Mouse (Mus musculus) inflammation-experienced regulatory T-cells, adult 6 months (primary cell): ENCODE data around the gene Defa31. TPM values are rescaled to one million over a fixed set of nuclear protein-coding genes. Genes with fewer than 3 reads are reported as not detected.
"Not testable (repeated sequence)": the region's sequence is repeated elsewhere in the genome, so short reads cannot be mapped to it uniquely, and the experiment has no call there.

Source experiments
- ATAC-seq: one replicate; pipeline ENCODE4 v1.8.0; 2017
- polyA plus RNA-seq, 3 experiments: library from polyadenylated mRNA; unstranded; fragments of 100-300 nt; shearing (Covaris generic); gene quantifications; one replicate each; pipeline ENCODE4 v1.2.1; 2017

Defa31 gene
- not detected for polyA plus RNA-seq

GRCm38 (mm10) chr8:21191314-21191713 lies at the start of gene Defa31:
Defa31 (plus strand) TSS chr8:21191614.
- not testable (repeated sequence) for ATAC-seq

- not testable (repeated sequence) for ATAC-seq
Observed at GRCm38 (mm10) chr8:21161977-21162376, 29.4 kb upstream of the Defa31 start, which contains the start of gene Defa22. Defa22 (plus strand) TSS chr8:21162277.

GRCm38 (mm10) chr8:21201261-21201660 lies 9.8 kb downstream of the Defa31 start, which contains the start of gene Gm15293:
Gm15293 (plus strand) TSS chr8:21201561.
- not testable (repeated sequence) for ATAC-seq

Other genes with a start within 250 kb of the Defa31 start
- not detected for gene AY761185, start 246.9 kb upstream of the Defa31 start, polyA plus RNA-seq
- not detected for gene Defa21, start 166.1 kb upstream of the Defa31 start, polyA plus RNA-seq
- not detected for gene Defa23, start 136.6 kb upstream of the Defa31 start, polyA plus RNA-seq
- not detected for gene Defa35, start 126.6 kb upstream of the Defa31 start, polyA plus RNA-seq
- not detected for gene Defa25, start 107.2 kb upstream of the Defa31 start, polyA plus RNA-seq
- gene Gm14851, start 95.6 kb upstream of the Defa31 start, polyA plus RNA-seq, result not detected
- not detected for gene Defa30, start 57.0 kb upstream of the Defa31 start, polyA plus RNA-seq
- gene Defa22, start 29.3 kb upstream of the Defa31 start, polyA plus RNA-seq, result not detected
- gene Gm15293, start 9.9 kb downstream of the Defa31 start, polyA plus RNA-seq, result not detected
- not detected for gene Gm15292, start 58.1 kb downstream of the Defa31 start, polyA plus RNA-seq
- gene Defa27, start 123.9 kb downstream of the Defa31 start, polyA plus RNA-seq, result not detected
- gene Defa29, start 135.4 kb downstream of the Defa31 start, polyA plus RNA-seq, result not detected
- not detected for gene Defa2, start 186.9 kb downstream of the Defa31 start, polyA plus RNA-seq
- not detected for gene Defa33, start 200.2 kb downstream of the Defa31 start, polyA plus RNA-seq
- gene Defa36, start 235.8 kb downstream of the Defa31 start, polyA plus RNA-seq, result not detected